Mouse (Mus musculus): ENCODE data around the gene Trappc6a. TPM values are rescaled to one million over a fixed set of nuclear protein-coding genes. Genes with fewer than 3 reads are reported as not detected.

Gene Trappc6a
- polyA plus RNA-seq, 1 experiment from 2014 or later = 61.7 TPM

DNA sequence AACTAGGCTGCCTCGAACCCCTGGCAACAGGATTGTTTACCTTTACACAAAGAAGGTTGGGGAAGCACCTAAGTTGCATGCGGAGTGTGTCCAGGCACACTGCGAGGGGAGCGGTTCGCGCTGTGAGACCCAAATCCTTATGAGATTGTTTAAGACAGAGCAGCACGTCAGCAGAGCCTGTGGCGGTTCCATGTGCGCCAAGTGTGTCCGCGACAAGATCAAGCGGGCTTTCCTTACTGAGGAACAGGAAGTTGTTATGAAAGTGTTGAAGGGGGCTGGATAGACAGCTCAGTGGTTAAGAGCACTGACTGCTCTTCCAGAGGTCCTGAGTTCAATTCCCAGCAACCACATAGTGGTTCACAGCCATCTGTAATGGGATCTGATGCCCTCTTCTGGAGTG is 39.9 kb upstream of the Trappc6a start:
- peaks cover 20% of the 10 kb centered on the region for H3K4me1 ChIP-seq
- H3K4me3 ChIP-seq = no peak overlapping the region
- H3K36me3 ChIP-seq = no peaks in the 10 kb centered on the region
- H3K27ac ChIP-seq = no peak overlapping the region
- no peak for ATAC-seq (ENCODE audit: insufficient number of reproducible peaks, insufficient read depth, low FRiP score, low TSS enrichment)
- no peaks in the 10 kb centered on the region for H3K9me3 ChIP-seq
- no peak overlapping the region for H3K9ac ChIP-seq
- H3K27me3 ChIP-seq = peaks cover 64% of the 10 kb centered on the region
- 68% methylated on average over 12 of the region's 12 CpGs for WGBS
- no peak overlapping the region for H3K4me2 ChIP-seq (replicated peaks)

DNA sequence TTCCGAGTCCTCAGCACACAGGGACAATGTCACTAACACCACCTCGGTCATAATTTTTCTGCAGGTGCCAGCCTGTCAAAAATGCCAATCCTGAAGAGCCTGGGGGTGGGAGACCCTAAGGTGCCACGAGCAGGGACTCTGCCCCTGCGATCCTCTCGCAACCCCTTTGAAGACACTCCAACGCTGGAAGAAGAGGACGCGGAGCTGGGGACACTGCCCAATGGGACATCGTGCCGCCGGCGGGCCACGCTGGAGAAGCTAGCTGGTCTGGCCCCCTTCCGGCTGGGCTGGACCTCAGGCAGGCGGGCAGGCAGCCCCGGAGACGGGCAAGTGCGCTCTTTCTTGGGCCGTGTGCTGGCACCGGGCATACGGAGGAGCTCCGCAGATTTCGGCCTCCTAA is 38.8 kb upstream of the Trappc6a start:
- no peak overlapping the region for H3K27ac ChIP-seq
- peaks cover 72% of the 10 kb centered on the region for H3K27me3 ChIP-seq
- H3K9me3 ChIP-seq = no peaks in the 10 kb centered on the region
- no peaks in the 10 kb centered on the region for H3K36me3 ChIP-seq
- peaks cover 15% of the 10 kb centered on the region for H3K4me1 ChIP-seq
- 0 out of 2 replicates have a peak overlapping the region, but pooled peaks have one; percentile 6 for H3K4me3 ChIP-seq
- ATAC-seq (ENCODE audit: insufficient number of reproducible peaks, insufficient read depth, low FRiP score, low TSS enrichment) = no peak
- H3K4me2 ChIP-seq (replicated peaks) = no peak overlapping the region
- H3K9ac ChIP-seq = no peak overlapping the region
- 23% methylated on average over 23 of the region's 23 CpGs for WGBS

DNA sequence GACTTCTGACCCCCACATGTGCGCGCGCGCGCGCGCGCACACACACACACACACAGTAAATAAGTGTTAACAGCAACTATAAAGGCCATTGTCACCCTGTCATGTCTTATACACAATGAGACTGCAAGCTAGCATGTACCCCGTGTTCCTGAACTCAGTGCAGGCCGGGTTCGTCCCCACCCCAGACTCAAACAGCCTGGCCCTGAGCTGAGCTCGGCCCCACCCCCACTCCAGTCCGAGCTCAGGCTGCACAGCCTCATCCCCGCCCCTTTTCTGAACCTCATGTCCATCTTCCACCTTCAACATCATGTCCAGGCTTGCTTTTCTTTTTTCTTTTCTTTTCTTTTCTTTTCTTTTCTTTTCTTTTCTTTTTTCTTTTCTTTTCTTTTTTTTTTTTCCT is 37.9 kb upstream of the Trappc6a start:
- Histone ChIP-seq H3K9ac (no peak overlapping the region), H3K27ac (no peak overlapping the region), H3K36me3 (no peaks in the 10 kb centered on the region), H3K4me1 (peaks cover 6% of the 10 kb centered on the region; the same call in 1 of the 2 replicates), H3K27me3 (peaks cover 77% of the 10 kb centered on the region), H3K4me2 (replicated peaks) (no peak overlapping the region), H3K9me3 (no peaks in the 10 kb centered on the region), H3K4me3 (no peak overlapping the region)
- WGBS = 9% methylated on average over 14 of the region's 14 CpGs
- no peak for ATAC-seq (ENCODE audit: insufficient number of reproducible peaks, insufficient read depth, low FRiP score, low TSS enrichment)

GRCm38 (mm10) chr7:19472403-19472802 is 35.8 kb upstream of the Trappc6a start:
- no peaks in the 10 kb centered on the region for H3K36me3 ChIP-seq
- no peak overlapping the region for H3K4me2 ChIP-seq (replicated peaks)
- peaks cover 67% of the 10 kb centered on the region for H3K27me3 ChIP-seq
- H3K4me1 ChIP-seq = 0 out of 2 replicates have a peak, but pooled peaks cover 5% of the 10 kb centered on the region
- no peak overlapping the region for H3K4me3 ChIP-seq
- H3K9ac ChIP-seq = peak overlapping the region; percentile 10; the same call in 1 of the 2 replicates
- H3K27ac ChIP-seq = no peak overlapping the region
- 41% methylated on average over 4 of the region's 4 CpGs for WGBS
- H3K9me3 ChIP-seq = no peaks in the 10 kb centered on the region
- no peak for ATAC-seq (ENCODE audit: insufficient number of reproducible peaks, insufficient read depth, low FRiP score, low TSS enrichment)

- Histone ChIP-seq H3K36me3 (no peaks in the 10 kb centered on the region), H3K4me3 (peak overlapping the region; percentile 52), H3K9ac (peak overlapping the region; percentile 64), H3K4me2 (replicated peaks) (peak overlapping the region; percentile 76), H3K27me3 (peaks cover 63% of the 10 kb centered on the region), H3K9me3 (no peaks in the 10 kb centered on the region), H3K27ac (peak overlapping the region; percentile 73), H3K4me1 (0 out of 2 replicates have a peak, but pooled peaks cover 5% of the 10 kb centered on the region)
- WGBS = under 1% methylated on average over 87 of the region's 89 CpGs
- ATAC-seq (ENCODE audit: insufficient number of reproducible peaks, insufficient read depth, low FRiP score, low TSS enrichment) = peak; percentile 73
These were observed 34.2 kb upstream of the Trappc6a start for GRCm38 (mm10) chr7:19473875-19474443.

DNA sequence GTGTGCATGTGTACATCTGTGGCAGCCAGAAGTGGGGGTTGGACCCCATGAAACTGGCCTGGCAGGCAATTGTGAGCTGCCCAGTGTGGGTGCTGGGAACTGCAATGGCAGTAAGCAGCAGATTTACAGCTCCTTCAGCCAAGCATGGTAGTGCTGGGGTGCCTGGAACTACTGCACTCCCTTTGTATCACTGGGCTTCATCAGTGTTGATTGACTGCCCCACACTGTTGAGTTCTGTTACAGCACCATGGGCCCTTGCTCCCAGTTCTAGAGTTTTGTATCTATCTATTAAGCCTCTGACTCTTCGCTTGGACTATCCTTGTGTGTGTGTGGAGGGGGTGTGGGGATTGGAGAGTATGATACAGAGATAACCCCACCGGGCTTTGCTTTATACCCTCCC is 31.1 kb upstream of the Trappc6a start:
- no peak overlapping the region for H3K4me3 ChIP-seq
- H3K4me2 ChIP-seq (replicated peaks) = no peak overlapping the region
- peaks cover 38% of the 10 kb centered on the region for H3K27me3 ChIP-seq
- H3K9ac ChIP-seq = no peak overlapping the region
- H3K36me3 ChIP-seq = no peaks in the 10 kb centered on the region
- ATAC-seq (ENCODE audit: insufficient number of reproducible peaks, insufficient read depth, low FRiP score, low TSS enrichment) = no peak
- 75% methylated on average over 2 of the region's 2 CpGs for WGBS
- 0 out of 2 replicates have a peak, but pooled peaks cover 5% of the 10 kb centered on the region for H3K4me1 ChIP-seq
- no peaks in the 10 kb centered on the region for H3K9me3 ChIP-seq
- H3K27ac ChIP-seq = no peak overlapping the region

GRCm38 (mm10) chr7:19477624-19478384 is 30.4 kb upstream of the Trappc6a start:
- no peak overlapping the region for H3K9ac ChIP-seq
- H3K27ac ChIP-seq = no peak overlapping the region
- no peak for ATAC-seq (ENCODE audit: insufficient number of reproducible peaks, insufficient read depth, low FRiP score, low TSS enrichment)
- H3K36me3 ChIP-seq = no peaks in the 10 kb centered on the region
- 21% methylated on average over 14 of the region's 14 CpGs for WGBS
- H3K9me3 ChIP-seq = no peaks in the 10 kb centered on the region
- no peak overlapping the region for H3K4me2 ChIP-seq (replicated peaks)
- H3K4me1 ChIP-seq = 0 out of 2 replicates have a peak, but pooled peaks cover 5% of the 10 kb centered on the region
- H3K4me3 ChIP-seq = no peak overlapping the region
- peaks cover 31% of the 10 kb centered on the region for H3K27me3 ChIP-seq

DNA sequence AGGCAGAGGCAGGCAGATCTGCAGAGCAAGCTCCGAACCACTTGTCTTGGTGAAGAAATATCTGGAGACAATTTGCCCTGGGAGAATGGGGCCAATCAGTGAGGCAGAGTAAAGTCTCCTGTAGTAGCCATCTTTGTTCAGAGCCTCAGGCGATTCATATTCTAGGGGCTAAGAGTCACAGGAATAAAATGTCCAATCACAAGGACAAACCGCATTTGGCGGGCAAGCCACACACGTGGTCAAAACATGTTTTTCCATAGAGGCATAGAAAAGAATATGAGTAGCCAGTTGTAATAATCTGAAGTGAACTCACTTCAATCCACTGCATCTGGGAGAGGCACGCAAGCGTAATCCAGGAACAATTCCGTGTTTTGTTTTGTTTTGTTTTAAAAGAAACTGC is 24.9 kb upstream of the Trappc6a start:
- no peaks in the 10 kb centered on the region for H3K36me3 ChIP-seq
- 77% methylated on average over 8 of the region's 8 CpGs for WGBS
- no peak for ATAC-seq (ENCODE audit: insufficient number of reproducible peaks, insufficient read depth, low FRiP score, low TSS enrichment)

GRCm38 (mm10) chr7:19485488-19485887 is 22.7 kb upstream of the Trappc6a start:
- Histone ChIP-seq H3K27ac (no peak overlapping the region), H3K4me2 (replicated peaks) (no peak overlapping the region), H3K36me3 (no peaks in the 10 kb centered on the region), H3K9me3 (no peaks in the 10 kb centered on the region), H3K4me1 (peaks cover 4% of the 10 kb centered on the region; the same call in 1 of the 2 replicates), H3K27me3 (peaks cover 44% of the 10 kb centered on the region), H3K9ac (no peak overlapping the region), H3K4me3 (no peak overlapping the region)
- WGBS = 76% methylated on average over 1 of the region's 1 CpGs
- no peak for ATAC-seq (ENCODE audit: insufficient number of reproducible peaks, insufficient read depth, low FRiP score, low TSS enrichment)

More for the DNA sequence above, 24.9 kb upstream of the Trappc6a start:
- H3K9ac ChIP-seq = no peak overlapping the region
- H3K27ac ChIP-seq = no peak overlapping the region
- no peaks in the 10 kb centered on the region for H3K9me3 ChIP-seq
- no peaks in the 10 kb centered on the region for H3K4me1 ChIP-seq
- no peak overlapping the region for H3K4me2 ChIP-seq (replicated peaks)
- H3K4me3 ChIP-seq = no peak overlapping the region
- H3K27me3 ChIP-seq = peaks cover 27% of the 10 kb centered on the region

DNA sequence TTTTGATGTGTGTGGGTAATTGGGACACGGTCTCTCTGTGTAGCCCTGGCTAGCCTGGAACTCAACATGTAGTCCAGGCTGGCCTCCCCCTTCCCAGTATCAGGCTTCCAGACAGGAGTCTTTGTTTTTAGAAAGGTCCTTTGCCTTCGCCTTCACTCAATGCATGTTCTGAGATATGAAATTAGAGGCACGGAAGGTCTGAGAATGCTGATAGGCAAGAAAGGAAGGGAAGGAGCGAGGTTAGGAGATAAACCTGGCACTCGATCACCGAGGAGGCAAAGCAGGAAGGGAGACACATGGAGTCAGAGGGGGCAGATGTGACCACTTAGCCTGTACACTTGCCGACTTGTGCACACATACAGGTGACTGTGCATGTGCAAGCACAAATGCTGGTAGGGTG is 21.6 kb upstream of the Trappc6a start:
- ATAC-seq (ENCODE audit: insufficient number of reproducible peaks, insufficient read depth, low FRiP score, low TSS enrichment) = no peak
- Histone ChIP-seq H3K27me3 (peaks cover 54% of the 10 kb centered on the region), H3K4me2 (replicated peaks) (no peak overlapping the region), H3K4me1 (peaks cover 5% of the 10 kb centered on the region; the same call in 1 of the 2 replicates), H3K4me3 (no peak overlapping the region), H3K9ac (no peak overlapping the region), H3K27ac (no peak overlapping the region), H3K9me3 (no peaks in the 10 kb centered on the region), H3K36me3 (no peaks in the 10 kb centered on the region)
- 88% methylated on average over 7 of the region's 7 CpGs for WGBS

GRCm38 (mm10) chr7:19489525-19489924 is 18.7 kb upstream of the Trappc6a start:
- H3K9me3 ChIP-seq = no peaks in the 10 kb centered on the region
- H3K4me2 ChIP-seq (replicated peaks) = peak overlapping the region; percentile 39
- H3K4me3 ChIP-seq = peak overlapping the region; percentile 24
- no peak overlapping the region for H3K9ac ChIP-seq
- 9% methylated on average over 31 of the region's 31 CpGs for WGBS
- H3K27me3 ChIP-seq = peaks cover 71% of the 10 kb centered on the region
- no peak for ATAC-seq (ENCODE audit: insufficient number of reproducible peaks, insufficient read depth, low FRiP score, low TSS enrichment)
- H3K4me1 ChIP-seq = peaks cover 15% of the 10 kb centered on the region; the same call in 1 of the 2 replicates
- H3K36me3 ChIP-seq = no peaks in the 10 kb centered on the region
- no peak overlapping the region for H3K27ac ChIP-seq

- peaks cover 17% of the 10 kb centered on the region; the same call in 1 of the 2 replicates for H3K4me1 ChIP-seq
- 2% methylated on average over 26 of the region's 26 CpGs for WGBS
- 0 out of 2 replicates have a peak overlapping the region, but pooled peaks have one; percentile 23 for H3K27ac ChIP-seq
- ATAC-seq (ENCODE audit: insufficient number of reproducible peaks, insufficient read depth, low FRiP score, low TSS enrichment) = no peak
- H3K9me3 ChIP-seq = no peaks in the 10 kb centered on the region
- peak overlapping the region; percentile 26 for H3K4me3 ChIP-seq
- H3K36me3 ChIP-seq = no peaks in the 10 kb centered on the region
- H3K9ac ChIP-seq = no peak overlapping the region
- H3K4me2 ChIP-seq (replicated peaks) = peak overlapping the region; percentile 49
- peaks cover 72% of the 10 kb centered on the region for H3K27me3 ChIP-seq
These were observed 16.5 kb upstream of the Trappc6a start for GRCm38 (mm10) chr7:19491731-19492130.
